Mouse (Mus musculus) hindbrain, embryonic 16.5 days (tissue): ENCODE results near the gene Jund. TPM values are rescaled to one million over a fixed set of nuclear protein-coding genes. Genes with fewer than 3 reads are reported as not detected.

Experiments used
- ATAC-seq: fragments of 200-750 bp; cut with Nextera tagmentation; 2 replicates; pipeline ENCODE4 v1.8.0; 2017; ENCODE audit warnings: moderate TSS enrichment, moderate library complexity
- H3K27ac ChIP-seq: fragments of 300-500 bp; sonication (generic); 2 replicates; pipeline ENCODE4 v1.5.1; 2014; ENCODE audit warnings: low read depth, mild to moderate bottlenecking, control low read depth, low read length, moderate library complexity
- H3K27me3 ChIP-seq: fragments of 300-500 bp; sonication (generic); replicated peaks from 2 replicates; pipeline ENCODE4 v1.6.1; 2014; ENCODE audit warnings: low read length; ENCODE audit not compliant: control insufficient read depth, insufficient read depth
- H3K36me3 ChIP-seq: fragments of 300-500 bp; sonication (generic); 2 replicates; pipeline ENCODE4 v1.6.1; 2014; ENCODE audit warnings: mild to moderate bottlenecking, low read length, moderate library complexity, mixed read lengths; ENCODE audit not compliant: control insufficient read depth, insufficient read depth
- H3K4me1 ChIP-seq: fragments of 300-500 bp; sonication (generic); 2 replicates; pipeline ENCODE4 v1.6.1; 2014; ENCODE audit warnings: low read depth, low read length; ENCODE audit not compliant: control insufficient read depth, insufficient read depth
- H3K4me2 ChIP-seq: fragments of 300-500 bp; sonication (generic); 2 replicates; pipeline ENCODE4 v1.6.1; 2014; ENCODE audit warnings: mild to moderate bottlenecking, low read length, control low read depth, moderate library complexity
- H3K4me3 ChIP-seq: fragments of 300-500 bp; sonication (generic); 2 replicates; pipeline ENCODE4 v1.5.1; 2014; ENCODE audit warnings: mild to moderate bottlenecking, low read length, control low read depth, moderate library complexity
- H3K9ac ChIP-seq: fragments of 300-500 bp; sonication (generic); 2 replicates; pipeline ENCODE4 v1.6.1; 2014; ENCODE audit warnings: low read depth, mild to moderate bottlenecking, control low read depth, low read length, moderate library complexity
- H3K9me3 ChIP-seq: fragments of 300-500 bp; sonication (generic); 2 replicates; pipeline ENCODE4 v1.6.1; 2014; ENCODE audit warnings: mild to moderate bottlenecking, low read length, moderate library complexity; ENCODE audit not compliant: control insufficient read depth
- WGBS: fragments of 180-500 bp; shearing (Covaris S2); extraction: QIAGEN DNeasy Blood & Tissue Kit; methylation state at CpG from one replicate; pipeline ENCODE4 v1.1.7; 2014; 5-methylcytosine and 5-hydroxymethylcytosine counted together
- polyA plus RNA-seq: library from polyadenylated mRNA; unstranded; fragments of >200 nt; fragmentation: Nextera tagmentation; extraction: Ambion mirVana; gene quantifications from 2 replicates; pipeline ENCODE4 v1.2.1, GENCODE M21; 2015

Gene Jund
- polyA plus RNA-seq, 1 experiment from 2014 or later, result 60.0 TPM

GRCm38 (mm10) chr8:70693636-70694035, 5.1 kb upstream of the Jund start:
- Histone ChIP-seq H3K27ac (no peak overlapping the region), H3K36me3 (no peaks in the 10 kb centered on the region), H3K9me3 (no peaks in the 10 kb centered on the region), H3K27me3 (no peaks in the 10 kb centered on the region), H3K9ac (no peak overlapping the region), H3K4me1 (peaks cover 29% of the 10 kb centered on the region), H3K4me3 (no peak overlapping the region), H3K4me2 (no peak overlapping the region)
- 81% methylated on average over 5 of the region's 5 CpGs for WGBS
- no peak for ATAC-seq

GRCm38 (mm10) chr8:70695318-70696018, 3.3 kb upstream of the Jund start:
- Histone ChIP-seq H3K27ac (no peak overlapping the region), H3K36me3 (no peaks in the 10 kb centered on the region), H3K4me1 (peaks cover 29% of the 10 kb centered on the region), H3K9me3 (no peaks in the 10 kb centered on the region), H3K4me2 (no peak overlapping the region), H3K27me3 (no peaks in the 10 kb centered on the region), H3K9ac (no peak overlapping the region), H3K4me3 (no peak overlapping the region)
- no peak for ATAC-seq
- WGBS, result 32% methylated on average over 32 of the region's 32 CpGs

- H3K36me3 ChIP-seq, result no peaks in the 10 kb centered on the region
- peak overlapping the region; percentile 65 for H3K27ac ChIP-seq
- peak overlapping the region; percentile 67 for H3K4me2 ChIP-seq
- H3K4me3 ChIP-seq, result peak overlapping the region; percentile 32
- peaks cover 32% of the 10 kb centered on the region for H3K4me1 ChIP-seq
- no peaks in the 10 kb centered on the region for H3K9me3 ChIP-seq
- ATAC-seq, result no peak
- WGBS, result 5% methylated on average over 31 of the region's 31 CpGs
- H3K9ac ChIP-seq, result peak overlapping the region; percentile 68
- no peaks in the 10 kb centered on the region for H3K27me3 ChIP-seq
These were observed 2.5 kb upstream of the Jund start for GRCm38 (mm10) chr8:70696019-70696885.

- 31% methylated on average over 4 of the region's 4 CpGs for WGBS
- ATAC-seq, result no peak
- Histone ChIP-seq H3K4me3 (peak overlapping the region; percentile 32; the same call in 1 of the 2 replicates), H3K4me1 (peaks cover 33% of the 10 kb centered on the region), H3K9ac (peak overlapping the region; percentile 68), H3K4me2 (peak overlapping the region; percentile 67), H3K36me3 (no peaks in the 10 kb centered on the region), H3K27me3 (no peaks in the 10 kb centered on the region), H3K27ac (peak overlapping the region; percentile 65), H3K9me3 (no peaks in the 10 kb centered on the region)
These were observed 1.8 kb upstream of the Jund start for GRCm38 (mm10) chr8:70696946-70697345.

- H3K9ac ChIP-seq, result peak overlapping the region; percentile 56
- no peaks in the 10 kb centered on the region for H3K36me3 ChIP-seq
- H3K27me3 ChIP-seq, result no peaks in the 10 kb centered on the region
- H3K4me3 ChIP-seq, result peak overlapping the region; percentile 95
- peak overlapping the region; percentile 91 for H3K27ac ChIP-seq
- H3K9me3 ChIP-seq, result no peaks in the 10 kb centered on the region
- no peak for ATAC-seq
- peak overlapping the region; percentile 65 for H3K4me2 ChIP-seq
- WGBS, result 72% methylated on average over 12 of the region's 12 CpGs
- peaks cover 37% of the 10 kb centered on the region for H3K4me1 ChIP-seq
These were observed 1.1 kb upstream of the Jund start for GRCm38 (mm10) chr8:70697366-70698250.

GRCm38 (mm10) chr8:70699116-70699833, 526 bp downstream of the Jund start:
- Histone ChIP-seq H3K36me3 (no peaks in the 10 kb centered on the region), H3K4me2 (peak overlapping the region; percentile 86), H3K27me3 (no peaks in the 10 kb centered on the region), H3K27ac (peak overlapping the region; percentile 99), H3K4me3 (peak overlapping the region; percentile 95), H3K9me3 (no peaks in the 10 kb centered on the region), H3K9ac (peak overlapping the region; percentile 99), H3K4me1 (peaks cover 42% of the 10 kb centered on the region)
- WGBS, result under 1% methylated on average over 76 of the region's 89 CpGs
- peak; percentile 5; the same call in 1 of the 2 replicates for ATAC-seq

- peak overlapping the region; percentile 95 for H3K4me3 ChIP-seq
- peak; percentile 7; the same call in 1 of the 2 replicates for ATAC-seq
- peaks cover 42% of the 10 kb centered on the region for H3K4me1 ChIP-seq
- peak overlapping the region; percentile 99 for H3K27ac ChIP-seq
- WGBS, result under 1% methylated on average over 48 of the region's 59 CpGs
- peak overlapping the region; percentile 99 for H3K9ac ChIP-seq
- no peaks in the 10 kb centered on the region for H3K27me3 ChIP-seq
- no peaks in the 10 kb centered on the region for H3K36me3 ChIP-seq
- no peaks in the 10 kb centered on the region for H3K9me3 ChIP-seq
- peak overlapping the region; percentile 86 for H3K4me2 ChIP-seq
These were observed 1.2 kb downstream of the Jund start for GRCm38 (mm10) chr8:70699834-70700554.

GRCm38 (mm10) chr8:70700555-70700922, 1.8 kb downstream of the Jund start:
- H3K36me3 ChIP-seq, result no peaks in the 10 kb centered on the region
- WGBS, result under 1% methylated on average over 20 of the region's 20 CpGs

More at GRCm38 (mm10) chr8:70700555-70700922, 1.8 kb downstream of the Jund start:
- Histone ChIP-seq H3K27me3 (no peaks in the 10 kb centered on the region), H3K4me2 (peak overlapping the region; percentile 86), H3K27ac (peak overlapping the region; percentile 99), H3K4me3 (peak overlapping the region; percentile 95), H3K4me1 (peaks cover 42% of the 10 kb centered on the region), H3K9ac (peak overlapping the region; percentile 99), H3K9me3 (no peaks in the 10 kb centered on the region)
- peak; percentile 24 for ATAC-seq
